Mouse (Mus musculus) left cerebral cortex, postnatal 36 days (tissue): ENCODE results near the gene Elovl6. TPM values are rescaled to one million over a fixed set of nuclear protein-coding genes. Genes with fewer than 3 reads are reported as not detected.
A peak's percentile ranks its signal among the peaks of the same experiment; 100 is the strongest.

ENCODE experiments used
- DNase-seq, 2 experiments: peaks; one replicate each; pipeline ENCODE4 v3.0.0; 2021 to 2022; ENCODE audit warnings: low spot score in 2 of 2, mixed read lengths in 1 of 2
- intact Hi-C: fragments of 180-260 bp; cut with DNase I; formaldehyde crosslinking; loops from one replicate; pipeline ENCODE4 v1.15.1; 2025
- total RNA-seq, 2 experiments: library from RNA; stranded (reverse); gene quantifications; 2 replicates each; pipeline ENCODE4 v1.2.3; 2021

Elovl6 gene
- total RNA-seq, 2 experiments from 2014 or later: 25.7 to 34.1 TPM

DNA sequence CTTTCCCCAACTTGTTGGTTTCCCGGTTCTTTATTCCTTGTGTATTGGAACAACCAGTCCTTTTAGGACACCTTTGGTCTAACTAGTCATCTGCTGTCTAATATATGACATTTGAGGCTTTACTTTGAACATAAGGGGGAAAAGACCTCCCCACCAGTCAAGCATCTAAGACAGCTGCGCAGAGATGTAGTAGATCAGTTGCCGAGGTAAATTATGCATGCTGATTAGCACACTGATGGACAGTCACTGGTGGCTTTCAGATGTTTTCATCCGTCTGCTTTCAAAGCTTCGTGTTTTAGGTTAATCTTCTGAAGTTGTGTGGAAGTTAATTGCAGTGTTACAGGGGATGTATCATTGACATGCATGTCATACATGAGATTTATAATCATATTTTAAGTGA, 5.8 kb downstream of the Elovl6 start:
- intact Hi-C loops: no loop called here
- DNase-seq: no peak

DNA sequence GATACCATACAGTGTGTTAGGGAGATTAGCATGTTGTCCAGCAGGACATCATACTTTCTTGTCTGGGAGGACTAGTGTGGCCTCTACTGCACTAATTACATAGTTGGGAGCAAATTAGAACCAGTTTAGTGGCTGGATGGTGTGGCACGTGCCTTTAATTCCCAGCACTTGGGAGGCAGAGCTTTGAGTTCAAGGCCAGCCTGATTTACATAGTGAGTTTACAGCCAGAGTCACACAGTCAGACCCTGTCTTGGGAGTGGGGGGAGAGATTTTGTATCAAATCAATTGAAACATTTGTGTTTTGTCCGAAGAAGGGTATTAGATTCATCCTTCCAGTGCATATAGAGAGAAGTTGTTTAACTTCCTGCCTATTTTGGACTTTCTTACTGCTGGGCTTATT, 8.7 kb downstream of the Elovl6 start:
- intact Hi-C loops: no loop called here

DNA sequence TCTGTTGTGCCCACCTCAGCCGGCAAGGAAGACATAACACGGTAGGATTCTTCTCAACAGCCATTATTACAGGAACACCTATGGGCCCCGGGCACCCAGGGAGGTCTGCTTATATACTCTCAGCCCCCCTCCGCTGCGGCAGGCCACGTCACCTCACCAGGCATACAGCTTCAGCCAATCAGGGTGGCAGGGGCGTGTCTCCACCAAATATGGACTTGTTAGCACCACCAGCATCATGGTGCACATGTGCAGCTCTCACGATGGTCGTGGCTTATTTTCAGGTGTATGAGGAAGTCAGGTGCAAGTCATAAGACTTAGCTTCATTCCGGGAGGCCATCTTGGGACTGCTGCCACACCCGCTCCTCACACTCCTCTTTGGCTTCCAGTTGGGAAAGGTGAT, 9.3 kb downstream of the Elovl6 start:
- intact Hi-C loops: no loop called here
- no peak for DNase-seq

More for the DNA sequence above, 8.7 kb downstream of the Elovl6 start:
- DNase-seq: no peak

DNA sequence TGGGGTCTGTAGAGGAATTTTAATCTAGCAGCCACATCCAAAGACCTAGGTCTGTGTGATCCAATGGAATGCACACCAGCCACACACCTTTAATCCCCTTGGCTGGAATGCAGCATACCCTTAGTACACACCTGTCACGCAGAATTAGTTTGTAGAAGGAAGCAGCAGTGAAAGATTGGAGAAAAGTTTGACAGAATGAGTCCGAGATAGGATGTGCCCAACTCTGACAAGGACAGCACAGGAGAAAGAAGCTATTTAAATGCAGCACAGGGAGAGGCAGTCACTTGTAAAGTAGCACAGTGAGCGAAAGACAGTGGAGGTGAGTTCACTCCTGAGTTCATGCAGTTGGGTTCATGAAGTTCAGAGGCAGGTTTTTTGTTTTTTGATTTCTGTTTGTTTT, 11.2 kb downstream of the Elovl6 start:
- DNase-seq: no peak
- intact Hi-C loops: no loop called here

DNA sequence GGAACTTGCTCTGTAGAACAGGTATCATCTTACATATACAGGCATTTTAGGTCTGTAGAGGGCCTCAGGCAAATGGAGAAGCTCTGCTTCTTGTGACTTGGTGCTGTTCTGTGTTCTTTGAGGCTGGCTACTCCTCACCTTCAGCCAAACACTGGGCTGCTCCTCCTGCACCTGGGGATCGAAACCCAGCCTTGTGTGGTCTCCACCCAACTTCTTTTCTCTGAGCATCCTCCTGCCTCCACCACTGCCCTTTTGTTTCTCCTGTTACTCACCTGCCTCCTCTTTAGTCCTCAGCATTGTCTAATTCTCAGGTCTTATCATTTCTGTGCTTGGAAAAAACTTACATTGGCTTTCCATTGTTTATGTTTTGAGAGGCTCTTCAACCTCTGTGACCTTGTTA, 12.1 kb downstream of the Elovl6 start:
- intact Hi-C loops: no loop called here

DNA sequence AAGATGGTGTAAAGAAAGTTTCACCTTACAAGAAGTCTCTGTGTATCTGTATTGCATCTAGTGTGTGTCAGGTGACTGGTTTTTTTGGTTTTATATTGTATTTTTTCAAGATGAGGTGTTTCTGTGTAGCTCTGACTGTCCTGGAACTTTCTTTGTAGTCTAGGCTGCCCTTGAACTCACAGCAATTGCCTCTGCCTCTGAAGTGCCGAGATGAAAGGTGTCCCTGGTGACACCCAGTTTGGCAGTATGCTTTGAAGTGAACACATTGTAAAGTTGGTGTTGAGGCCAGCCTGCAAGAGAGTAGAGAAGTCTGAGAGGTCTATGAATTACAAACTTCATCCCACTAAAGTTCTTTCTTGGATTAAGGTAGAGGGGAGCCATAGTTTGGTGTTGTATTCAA, 13.1 kb downstream of the Elovl6 start:
- intact Hi-C loops: no loop called here
- DNase-seq: no peak

More for the DNA sequence above, 12.1 kb downstream of the Elovl6 start:
- DNase-seq: no peak

DNA sequence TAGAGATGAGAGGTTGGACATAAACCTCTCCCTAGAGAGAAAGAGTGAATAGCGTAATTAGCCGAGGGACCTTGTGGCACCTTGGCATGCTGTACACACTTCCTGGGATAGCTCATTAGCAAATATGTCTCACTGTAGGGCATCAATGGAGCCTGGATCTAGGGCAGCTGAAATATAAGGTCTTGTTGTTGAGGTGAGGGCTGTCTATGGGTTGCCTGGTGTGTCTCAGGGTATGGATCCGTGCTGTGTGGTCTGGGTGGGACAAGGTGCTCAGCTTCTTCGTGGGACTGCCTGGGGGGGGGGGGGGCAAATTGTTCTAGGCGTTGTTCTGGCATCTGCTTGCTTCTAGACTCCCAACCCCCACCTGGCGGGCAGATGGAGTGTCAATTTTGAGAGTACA, 13.6 kb downstream of the Elovl6 start:
- intact Hi-C loops: no loop called here
- no peak for DNase-seq

DNA sequence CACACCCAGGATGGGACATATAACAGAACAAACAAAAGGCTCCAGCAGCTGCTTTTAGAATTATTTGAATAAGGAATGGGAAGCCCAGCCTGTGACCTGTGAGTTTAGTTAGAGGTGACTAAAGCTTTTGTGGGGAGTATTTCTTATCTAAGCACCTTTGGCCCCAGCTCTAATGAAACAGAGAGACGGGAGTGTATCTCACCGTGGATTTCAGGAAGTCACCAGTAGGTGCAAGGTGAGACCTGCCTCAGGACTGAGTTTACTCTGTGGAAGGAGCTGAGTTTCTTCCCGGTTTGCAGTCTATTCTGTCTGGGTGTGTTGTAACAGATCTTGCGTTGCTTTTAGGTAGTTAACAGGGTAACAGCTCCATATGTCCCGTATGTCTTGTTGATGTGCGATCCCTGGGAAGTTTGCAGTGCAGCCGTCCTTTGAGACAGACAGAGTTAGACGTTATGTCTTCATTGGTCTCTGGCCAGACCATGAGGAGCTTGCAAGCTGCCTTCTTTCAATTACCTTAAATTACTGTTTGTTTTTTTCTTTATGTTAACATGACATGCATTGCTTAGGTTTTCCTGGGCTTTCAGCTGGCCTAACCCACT, 15.8 kb downstream of the Elovl6 start:
- intact Hi-C loops: no loop called here
- DNase-seq: no peak

DNA sequence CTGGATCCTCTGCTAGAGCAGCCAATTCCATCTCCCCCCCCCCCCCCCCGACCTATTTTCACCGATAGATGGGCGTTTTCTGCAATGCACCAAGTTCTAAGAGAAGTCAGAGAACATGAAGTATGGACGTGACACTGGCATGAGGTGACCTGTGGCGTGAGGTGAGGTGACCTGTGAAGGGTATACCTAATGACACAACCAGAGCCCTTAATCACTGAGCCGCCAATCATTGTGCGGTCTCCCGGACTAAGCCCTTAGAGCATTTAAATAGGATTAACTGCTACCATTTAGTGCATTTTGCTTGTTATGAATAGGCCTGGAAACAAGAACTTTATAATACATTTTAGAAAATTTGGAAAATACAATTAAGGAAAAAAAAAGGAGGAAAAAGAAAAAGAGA, 16.6 kb downstream of the Elovl6 start:
- no peak for DNase-seq
- intact Hi-C loops: no loop called here

DNA sequence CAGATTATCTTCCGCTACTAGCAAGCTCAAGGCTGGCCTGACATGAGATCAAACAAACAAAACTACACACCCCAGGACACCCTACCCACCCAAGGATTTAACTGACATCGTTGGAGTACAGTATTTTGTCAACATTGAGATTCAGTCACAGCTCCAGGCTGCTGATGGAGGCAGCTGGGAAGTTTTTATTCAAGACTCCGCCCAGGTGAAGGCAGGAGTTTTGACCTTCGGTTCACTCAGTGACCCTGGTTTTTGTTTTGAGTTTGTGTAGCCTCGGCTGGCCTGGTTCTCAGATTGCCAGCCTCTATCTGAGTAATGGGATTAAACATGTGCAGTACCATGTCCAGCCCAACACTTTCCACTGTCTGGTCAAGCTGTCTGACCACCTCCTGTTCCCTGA, 17.4 kb downstream of the Elovl6 start:
- no peak for DNase-seq
- intact Hi-C loops: no loop called here

DNA sequence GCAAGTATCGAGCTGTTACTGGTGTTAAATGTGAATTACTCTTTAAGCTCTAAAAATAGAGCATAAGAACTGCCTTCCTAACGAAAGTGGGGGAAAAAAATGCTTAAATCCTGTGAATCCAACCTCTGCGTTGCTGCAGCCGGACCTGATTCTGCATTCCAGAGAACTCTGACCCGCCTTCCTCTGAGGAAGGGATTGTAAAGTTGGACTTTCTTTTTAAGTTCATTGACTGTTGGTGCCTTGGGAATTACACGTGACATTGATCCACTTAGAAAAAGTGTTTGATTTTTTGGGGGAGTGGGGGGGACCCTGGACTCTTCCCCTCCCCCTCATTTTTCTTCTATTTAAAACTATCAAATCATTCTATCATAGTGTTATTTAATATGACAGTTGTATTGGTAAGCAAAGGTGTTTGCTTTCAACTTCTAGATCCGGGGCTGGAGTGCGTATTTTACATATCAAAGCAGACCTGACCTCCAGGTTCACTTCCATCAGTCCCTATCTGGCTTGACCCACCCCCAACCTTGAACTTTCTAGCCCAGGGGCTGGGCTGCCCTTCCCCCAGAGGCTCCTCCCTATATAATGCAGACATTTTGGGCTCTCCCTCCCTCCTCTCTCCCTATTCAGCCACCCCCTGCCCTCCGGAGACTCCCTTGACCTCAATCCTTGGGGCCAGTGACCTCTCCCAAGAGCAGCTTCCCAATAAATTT, 19.6 kb downstream of the Elovl6 start:
- intact Hi-C loops: no loop called here
- no peak for DNase-seq

DNA sequence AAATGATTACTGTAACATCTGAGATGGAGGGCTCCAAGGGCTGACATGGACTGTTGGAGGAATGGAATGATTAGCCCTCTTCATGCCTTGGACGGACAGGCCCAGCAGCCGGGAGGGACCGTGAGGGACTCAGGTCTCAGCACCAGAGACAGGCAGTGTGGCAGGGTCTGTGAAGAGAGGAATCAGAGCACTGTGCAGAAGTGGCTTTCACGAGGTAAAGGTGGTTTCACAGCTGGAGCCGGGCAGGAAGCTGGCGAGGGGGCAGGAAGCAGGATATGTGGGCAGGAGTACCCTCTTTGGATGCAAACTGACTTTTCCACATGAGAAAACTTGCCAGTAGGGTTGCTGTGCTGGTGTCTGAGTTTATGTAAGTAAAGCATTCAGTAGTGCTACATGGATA, 20.2 kb downstream of the Elovl6 start:
- DNase-seq: no peak
- intact Hi-C loops: no loop called here

DNA sequence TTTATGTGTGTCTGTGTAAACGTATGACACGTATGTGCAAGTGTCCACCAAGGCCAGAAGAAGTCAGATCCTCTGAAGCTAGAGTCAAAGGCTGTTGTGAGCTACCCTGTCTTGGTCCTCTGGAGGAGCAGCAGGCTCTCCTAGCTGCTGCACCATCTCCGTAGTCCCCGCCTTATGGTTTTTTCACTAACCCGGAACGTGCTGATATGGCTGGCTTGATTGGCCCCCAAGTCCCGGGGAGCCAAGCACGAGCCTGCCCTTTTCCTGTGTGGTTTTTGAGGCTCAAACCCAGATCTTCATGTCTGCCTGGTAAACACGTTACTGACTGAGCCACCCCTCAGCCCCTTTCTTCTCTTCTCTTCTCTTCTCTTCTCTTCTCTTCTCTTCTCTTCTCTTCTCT, 21.0 kb downstream of the Elovl6 start:
- intact Hi-C loops: no loop called here
- DNase-seq: no peak

DNA sequence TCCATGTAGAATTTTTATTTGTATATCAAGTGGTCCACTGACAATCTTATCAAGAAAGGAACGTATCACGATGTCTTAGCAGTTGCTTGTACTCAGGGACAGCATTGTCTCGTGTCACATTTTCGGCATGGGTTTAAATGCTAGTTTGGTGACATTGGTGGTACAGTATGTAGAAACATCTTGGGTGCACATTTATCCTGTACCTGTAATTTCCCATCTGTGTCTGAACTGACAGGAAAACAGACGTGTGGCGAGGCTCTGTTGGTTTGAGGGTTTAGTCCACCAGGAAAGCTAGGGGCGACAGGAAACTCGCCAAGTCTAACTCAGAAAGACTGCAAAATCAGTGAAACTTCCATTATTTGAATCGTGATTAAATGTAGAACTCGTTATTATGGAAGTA, 21.5 kb downstream of the Elovl6 start:
- DNase-seq: no peak
- intact Hi-C loops: no loop called here

DNA sequence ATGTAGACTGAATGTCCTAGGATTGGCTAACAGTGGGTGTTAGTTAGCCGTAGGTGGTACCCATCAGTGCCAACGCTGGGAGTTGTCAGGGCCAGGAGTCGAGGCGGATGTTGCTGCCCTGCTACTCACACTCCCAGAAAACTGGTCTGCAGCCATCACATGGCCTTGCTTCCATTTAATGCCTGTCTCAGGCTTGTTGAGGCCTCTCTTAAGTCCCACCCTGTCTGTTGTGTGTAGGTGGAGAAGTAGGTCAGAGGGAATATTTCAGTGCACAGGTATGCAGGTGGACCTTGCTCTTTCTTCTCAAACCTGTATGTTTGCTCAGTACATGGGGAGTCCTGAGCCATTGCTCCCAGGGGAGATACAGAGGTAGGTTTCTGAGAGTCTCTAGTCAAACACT, 22.3 kb downstream of the Elovl6 start:
- intact Hi-C loops: no loop called here
- no peak for DNase-seq

DNA sequence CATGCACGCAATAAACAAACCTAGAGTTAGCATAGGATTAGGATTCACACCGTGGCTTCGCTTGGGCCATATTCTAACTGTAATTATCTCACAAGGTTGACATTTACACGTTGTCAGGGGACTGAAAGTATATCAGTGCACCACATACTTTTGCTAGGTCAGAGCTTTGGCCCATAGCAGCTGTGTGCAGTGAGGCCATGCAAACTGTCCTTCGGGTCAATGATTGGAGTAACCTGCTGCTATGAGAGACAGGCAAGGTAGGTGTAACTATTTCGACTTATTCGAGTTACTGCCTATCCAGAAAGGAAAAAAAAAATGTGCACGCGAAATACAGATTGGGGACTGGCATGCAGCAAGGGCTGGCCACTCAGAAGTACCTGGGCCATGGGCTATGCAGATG, 24.9 kb downstream of the Elovl6 start:
- DNase-seq: no peak
- intact Hi-C loops: no loop called here

DNA sequence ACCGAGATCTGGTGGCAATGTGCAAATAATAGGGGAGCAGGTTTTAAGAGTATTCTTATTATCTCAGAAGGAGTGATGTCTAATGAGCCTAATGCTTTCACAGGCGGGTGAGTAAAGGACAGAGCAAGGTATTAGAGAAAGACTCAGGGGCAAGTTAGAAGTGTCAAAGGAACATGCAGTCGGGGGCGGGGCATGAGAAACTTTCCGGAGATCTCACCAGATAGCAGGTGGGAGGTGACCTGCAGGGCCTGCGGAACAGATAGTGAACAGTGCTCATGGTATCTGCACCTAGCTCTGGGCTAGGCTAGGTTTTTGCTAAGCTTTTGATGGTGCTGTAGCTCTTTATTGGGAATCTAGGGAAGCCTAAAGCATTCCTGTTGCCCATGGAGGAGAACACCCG, 25.4 kb downstream of the Elovl6 start:
- DNase-seq: no peak
- intact Hi-C loops: no loop called here

DNA sequence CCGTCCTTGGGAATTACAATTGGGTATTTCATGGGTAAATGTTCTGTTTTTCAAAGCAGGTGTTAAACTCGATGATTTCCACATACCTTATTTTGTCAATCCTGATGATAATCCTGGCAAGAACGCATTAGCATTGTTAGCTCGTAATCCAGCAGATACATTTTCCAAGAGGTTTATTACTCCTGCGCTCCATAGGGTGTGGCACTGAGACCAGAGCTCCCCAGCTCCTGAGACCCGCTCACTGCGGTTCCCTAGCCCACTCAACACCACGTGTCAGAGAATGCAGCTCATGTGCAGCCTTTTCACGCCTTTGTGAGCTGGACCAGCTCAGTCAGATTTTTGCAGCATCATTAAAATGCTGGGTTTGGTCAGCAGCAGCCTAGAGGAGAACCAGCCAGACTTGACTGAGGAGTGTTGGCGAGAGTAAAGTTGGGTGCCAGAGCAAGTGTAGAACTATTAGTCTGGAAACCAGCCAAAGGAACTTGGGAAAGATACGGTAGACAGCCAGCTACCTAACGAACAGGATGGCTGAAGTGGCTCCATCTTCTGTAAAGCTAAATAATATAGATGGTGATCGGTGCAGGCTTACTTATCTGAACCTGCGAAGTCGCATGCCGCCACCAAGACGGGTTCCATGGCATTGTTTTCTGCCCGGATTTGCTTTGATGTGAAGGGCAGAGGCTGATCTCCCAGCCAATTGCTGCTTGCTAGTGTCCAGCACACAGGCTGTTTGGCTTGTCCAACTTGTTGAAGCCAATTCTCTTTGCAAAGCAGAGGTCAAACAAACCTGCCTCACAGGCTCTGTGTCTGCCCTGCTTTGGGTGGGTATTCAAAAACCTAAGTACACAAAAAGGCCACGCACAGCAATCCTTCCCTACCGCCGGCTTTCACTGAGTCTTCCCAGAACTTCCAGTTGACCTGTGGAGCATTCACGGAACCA, 26.1 kb downstream of the Elovl6 start:
- DNase-seq: no peak
- intact Hi-C loops: no loop called here

DNA sequence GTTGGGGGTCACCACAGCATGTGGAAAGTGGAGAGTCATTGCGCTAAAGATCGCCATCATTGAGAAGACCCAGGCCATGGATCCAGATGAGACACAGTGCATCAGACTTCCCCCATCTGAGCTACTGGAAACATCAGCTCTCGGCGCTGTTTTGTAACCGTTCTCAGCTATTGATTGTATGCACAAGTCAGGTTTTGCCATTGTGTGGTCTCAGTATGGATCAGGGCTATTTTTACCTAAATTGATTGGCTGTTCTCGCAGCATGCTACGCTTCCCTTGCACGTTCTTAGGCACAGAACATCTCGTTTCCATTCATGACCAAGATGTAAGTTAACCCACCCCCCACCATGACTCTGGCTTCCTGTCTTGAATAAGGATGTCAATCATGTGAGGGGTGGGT, 27.9 kb downstream of the Elovl6 start:
- intact Hi-C loops: no loop called here
- no peak for DNase-seq

DNA sequence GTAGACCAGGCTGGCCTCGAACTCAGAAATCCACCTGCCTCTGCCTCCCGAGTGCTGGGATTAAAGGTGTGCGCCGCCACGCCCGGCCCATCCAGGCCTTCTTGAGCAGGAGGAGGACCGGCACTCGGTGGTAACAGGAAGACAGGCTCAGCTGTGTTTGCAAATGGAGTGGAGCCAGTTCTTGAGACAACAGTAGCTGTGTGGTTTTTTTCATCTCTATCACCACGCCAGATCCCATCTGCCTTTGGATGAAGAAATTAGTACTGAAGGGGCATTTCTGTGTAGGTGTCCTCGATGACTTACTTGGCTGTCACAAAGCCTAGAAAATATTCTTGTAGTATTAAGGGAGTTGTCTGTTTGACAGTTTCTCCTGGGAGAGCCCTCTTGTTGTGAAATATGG, 28.9 kb downstream of the Elovl6 start:
- intact Hi-C loops: no loop called here
- peak; percentile 17 to 41 for DNase-seq

DNA sequence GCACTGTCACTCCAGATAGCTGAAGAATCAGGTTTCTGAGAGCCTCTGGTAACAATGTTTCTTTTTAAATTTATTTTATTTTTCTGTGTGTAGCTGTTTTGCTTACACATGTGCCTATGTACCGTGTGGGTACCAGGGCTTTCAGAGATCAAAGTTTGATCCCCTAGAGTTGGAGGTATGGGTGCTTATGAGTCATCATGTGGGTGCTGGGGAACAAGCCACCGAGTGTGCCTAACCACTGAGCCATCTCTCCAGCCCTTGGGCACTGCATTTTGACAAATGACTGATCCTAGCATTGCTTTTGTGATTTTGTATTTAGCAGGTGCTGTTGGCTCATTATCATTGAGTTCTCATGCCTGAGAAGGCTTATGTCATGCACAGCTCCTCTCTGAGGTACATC, 29.7 kb downstream of the Elovl6 start:
- intact Hi-C loops: no loop called here
- DNase-seq: no peak
